Mouse (Mus musculus) heart, embryonic 11.5 days (tissue): ENCODE measurements around the gene Kcnd3. TPM values are rescaled to one million over a fixed set of nuclear protein-coding genes. Genes with fewer than 3 reads are reported as not detected.
A peak's percentile ranks its signal among the peaks of the same experiment; 100 is the strongest.

Experiments used
- ATAC-seq: fragments of 200-750 bp; cut with Nextera tagmentation; replicated peaks from 2 replicates; pipeline ENCODE4 v1.8.0; 2017; ENCODE audit warnings: moderate library complexity; ENCODE audit not compliant: insufficient number of reproducible peaks, low FRiP score, low TSS enrichment
- H3K27ac ChIP-seq: fragments of 300-500 bp; sonication (generic); 2 replicates; pipeline ENCODE4 v1.5.1; 2014; ENCODE audit warnings: mild to moderate bottlenecking, low read depth, low read length
- H3K27me3 ChIP-seq: fragments of 300-500 bp; sonication (generic); 2 replicates; pipeline ENCODE4 v1.6.1; 2014; ENCODE audit warnings: mild to moderate bottlenecking, low read length, mixed read lengths; ENCODE audit not compliant: control insufficient read depth, insufficient read depth
- H3K36me3 ChIP-seq: fragments of 300-500 bp; sonication (generic); 2 replicates; pipeline ENCODE4 v1.6.1; 2014; ENCODE audit warnings: mild to moderate bottlenecking, low read length, moderate library complexity, mixed read lengths; ENCODE audit not compliant: control insufficient read depth, insufficient read depth
- H3K4me1 ChIP-seq: fragments of 300-500 bp; sonication (generic); 2 replicates; pipeline ENCODE4 v1.6.1; 2014; ENCODE audit warnings: low read length; ENCODE audit not compliant: control insufficient read depth, insufficient read depth
- H3K4me2 ChIP-seq: fragments of 300-500 bp; sonication (generic); 2 replicates; pipeline ENCODE4 v1.6.1; 2014; ENCODE audit warnings: mild to moderate bottlenecking, moderate library complexity
- H3K4me3 ChIP-seq: fragments of 300-500 bp; sonication (generic); 2 replicates; pipeline ENCODE4 v1.5.1; 2014; ENCODE audit warnings: low read depth, low read length
- H3K9ac ChIP-seq: fragments of 300-500 bp; sonication (generic); 2 replicates; pipeline ENCODE4 v1.6.1; 2014; ENCODE audit warnings: mild to moderate bottlenecking, low read depth, low read length, moderate library complexity
- H3K9me3 ChIP-seq: fragments of 300-500 bp; sonication (generic); replicated peaks from 2 replicates; pipeline ENCODE4 v1.6.1; 2016; ENCODE audit warnings: low read length; ENCODE audit not compliant: control insufficient read depth
- WGBS: fragments of 180-500 bp; shearing (Covaris S2); extraction: QIAGEN DNeasy Blood & Tissue Kit; methylation state at CpG from one replicate; pipeline ENCODE4 v1.1.7; 2014; ENCODE audit not compliant: insufficient replicate concordance; 5-methylcytosine and 5-hydroxymethylcytosine counted together
- polyA plus RNA-seq: library from polyadenylated mRNA; unstranded; fragments of >200 nt; fragmentation: Nextera tagmentation; extraction: Ambion mirVana; gene quantifications from 2 replicates; pipeline ENCODE4 v1.2.1, GENCODE M21; 2014

The Kcnd3 gene
- 0.54 and 0.56 TPM in 2 replicates for polyA plus RNA-seq

DNA sequence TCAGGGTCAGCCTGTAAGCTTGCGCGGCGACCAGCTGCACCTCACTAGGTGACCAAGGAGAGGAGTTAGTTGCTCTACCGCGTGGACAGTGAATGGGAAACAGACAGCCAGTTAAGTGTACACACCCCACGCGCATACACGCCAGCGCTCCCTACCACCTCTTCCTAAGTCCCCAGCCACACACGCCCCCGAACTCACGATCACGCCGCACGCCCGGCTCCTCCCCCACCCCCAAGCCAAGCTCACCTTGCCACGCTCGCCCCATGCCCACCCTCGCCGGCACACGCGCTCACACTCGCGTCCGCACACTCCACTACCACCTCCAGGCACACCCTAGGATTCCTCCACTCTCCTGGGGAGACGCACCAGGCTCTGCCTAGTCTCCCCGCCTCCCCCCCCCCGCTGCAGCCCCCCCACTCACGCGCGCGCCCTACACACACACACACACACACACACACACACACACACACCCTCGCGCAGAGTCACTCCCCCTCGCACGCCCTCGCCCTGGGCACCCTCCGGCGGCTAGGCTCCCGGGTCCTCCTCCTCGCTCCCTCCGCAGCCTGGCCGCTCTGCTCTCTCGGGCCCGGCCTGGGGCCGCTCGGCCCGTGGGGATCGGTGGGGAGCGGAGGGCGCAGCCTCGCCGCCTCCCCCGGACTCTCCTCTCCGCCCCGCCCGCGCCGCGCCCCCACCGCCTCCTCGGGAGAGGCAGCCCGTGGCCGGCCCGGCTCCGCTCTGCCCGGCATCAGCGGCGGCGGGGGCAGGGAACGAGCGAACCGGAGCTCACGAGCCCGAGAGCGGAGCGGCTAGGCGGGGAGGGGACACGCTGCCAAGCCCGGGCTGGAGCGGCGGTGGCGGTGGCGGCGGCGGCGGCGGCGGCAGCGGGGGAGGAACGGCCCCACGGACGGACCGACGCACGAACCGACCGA, at the start of gene Kcnd3:
Gene Kcnd3, plus strand, starts transcription at position 704 of the 929 bp plus-strand sequence.
- Histone ChIP-seq H3K9me3 (no peaks in the 10 kb centered on the region), H3K4me2 (peak within 1 kb of the TSS; percentile 100), H3K4me1 (peaks cover 11% of the 10 kb centered on the region), H3K4me3 (peak within 1 kb of the TSS; percentile 67), H3K36me3 (no peaks in the 10 kb centered on the region), H3K27me3 (peaks cover 49% of the 10 kb centered on the region), H3K9ac (peak within 1 kb of the TSS; percentile 70), H3K27ac (no peak within 1 kb of the TSS)
- peak; percentile 62 for ATAC-seq
- under 1% methylated on average over 40 of the region's 98 CpGs for WGBS

DNA sequence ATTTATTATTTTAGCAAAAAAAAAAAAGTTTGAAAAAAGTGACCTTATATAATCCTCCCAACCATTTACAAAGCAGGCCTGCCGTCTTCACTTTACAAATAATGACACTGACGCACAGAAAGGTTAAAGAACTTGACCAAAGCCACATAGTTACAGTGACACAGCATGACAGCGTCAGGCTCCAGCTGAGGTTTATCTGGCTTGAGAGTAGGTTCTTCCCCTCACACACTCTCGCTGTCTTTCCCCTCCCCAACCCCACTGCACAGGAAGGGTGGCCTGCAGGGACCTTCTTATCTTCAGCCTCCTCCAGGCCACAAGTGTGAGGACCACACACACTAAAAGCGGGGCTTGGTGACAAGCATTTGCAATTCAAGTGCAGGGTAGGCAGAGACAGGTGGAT, 49.5 kb upstream of the Kcnd3 start:
- no peak overlapping the region for H3K9ac ChIP-seq
- no peak overlapping the region for H3K4me3 ChIP-seq
- WGBS: 13% methylated on average over 5 of the region's 5 CpGs
- no peaks in the 10 kb centered on the region for H3K27me3 ChIP-seq
- no peak overlapping the region for H3K27ac ChIP-seq
- peak; percentile 53; the same call in 1 of the 2 replicates for ATAC-seq
- H3K36me3 ChIP-seq: no peaks in the 10 kb centered on the region
- H3K4me2 ChIP-seq: no peak overlapping the region
- no peaks in the 10 kb centered on the region for H3K9me3 ChIP-seq
- H3K4me1 ChIP-seq: peaks cover 13% of the 10 kb centered on the region

DNA sequence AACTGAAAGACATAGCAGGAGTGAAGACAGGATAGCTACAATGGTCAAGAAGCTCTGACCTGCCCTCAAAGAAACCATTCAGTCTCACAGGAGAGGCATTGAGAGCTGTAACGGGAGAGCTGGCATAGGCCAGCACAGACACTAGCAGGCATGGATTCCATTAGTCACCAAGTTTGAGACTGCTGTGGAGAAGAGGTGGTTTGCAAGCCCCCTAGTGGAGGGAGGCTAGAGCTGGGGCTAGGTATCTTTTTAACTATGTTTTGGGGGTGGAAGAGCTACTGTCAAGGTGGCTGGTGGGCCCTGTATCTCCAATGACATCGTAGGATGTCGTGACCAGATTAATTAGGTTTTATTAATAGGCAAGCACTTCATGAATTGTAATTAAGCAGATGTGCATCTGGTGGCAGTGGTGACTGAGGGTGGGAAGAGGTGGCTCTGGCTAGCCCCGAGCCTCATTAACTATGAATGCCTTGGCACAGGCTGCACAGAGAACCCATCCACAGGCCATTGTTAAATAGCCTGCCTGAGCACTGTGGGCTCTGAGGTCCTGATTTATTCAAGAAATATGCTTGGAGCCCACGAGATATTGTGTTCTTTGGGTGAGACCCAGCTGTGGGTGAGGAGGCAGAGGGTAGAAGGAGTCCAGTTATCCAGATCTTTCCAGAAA, 48.6 kb upstream of the Kcnd3 start:
- Histone ChIP-seq H3K36me3 (no peaks in the 10 kb centered on the region), H3K27me3 (no peaks in the 10 kb centered on the region), H3K4me2 (no peak overlapping the region), H3K9me3 (no peaks in the 10 kb centered on the region), H3K27ac (peak overlapping the region; percentile 54; the same call in 1 of the 2 replicates), H3K9ac (no peak overlapping the region), H3K4me1 (peaks cover 13% of the 10 kb centered on the region), H3K4me3 (no peak overlapping the region)
- 67% methylated on average over 5 of the region's 5 CpGs for WGBS
- ATAC-seq: 0 out of 2 replicates have a peak, but pooled peaks have one; percentile 5

DNA sequence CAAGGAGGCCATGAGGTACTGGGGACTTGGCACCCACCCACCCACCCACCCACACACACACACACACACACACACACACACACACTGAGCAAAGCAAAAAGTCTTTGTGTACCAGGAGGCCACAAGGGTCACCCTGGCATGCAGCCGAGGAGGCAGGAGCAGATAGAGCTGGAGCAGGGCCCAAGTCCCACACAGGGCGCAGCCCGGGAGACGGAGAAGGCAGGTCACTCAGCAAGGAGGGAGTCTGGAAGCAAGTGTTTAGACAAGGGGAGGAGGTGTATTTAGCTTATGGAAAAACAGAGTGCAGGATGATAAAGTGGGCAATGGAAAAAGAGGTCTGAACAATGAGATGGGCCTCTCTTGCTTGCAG, 48.1 kb upstream of the Kcnd3 start:
- Histone ChIP-seq H3K4me3 (no peak overlapping the region), H3K27ac (0 out of 2 replicates have a peak overlapping the region, but pooled peaks have one; percentile 54), H3K9me3 (no peaks in the 10 kb centered on the region), H3K27me3 (no peaks in the 10 kb centered on the region), H3K36me3 (no peaks in the 10 kb centered on the region), H3K4me2 (no peak overlapping the region), H3K9ac (no peak overlapping the region), H3K4me1 (peaks cover 13% of the 10 kb centered on the region)
- WGBS: 33% methylated on average over 4 of the region's 4 CpGs
- peak; percentile 77 for ATAC-seq

DNA sequence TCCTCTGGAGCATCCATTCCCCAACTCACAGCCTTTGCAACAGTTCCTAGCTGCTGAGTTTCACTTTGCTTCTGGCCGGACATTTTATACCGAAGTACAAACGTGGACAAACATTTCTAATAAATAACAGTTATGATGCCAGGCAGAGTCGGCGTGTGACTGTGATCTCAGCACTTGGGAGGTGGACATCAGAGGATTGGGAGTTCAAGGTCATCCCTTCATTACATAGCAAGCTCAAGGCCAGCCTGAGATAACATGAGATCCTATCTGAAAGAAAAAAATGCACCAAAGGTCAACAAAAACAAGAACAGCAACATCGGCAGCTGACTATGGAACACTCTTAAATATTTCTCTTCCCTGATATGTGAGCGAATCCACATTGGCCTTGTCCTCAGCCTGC, 46.6 kb upstream of the Kcnd3 start:
- peaks cover 13% of the 10 kb centered on the region for H3K4me1 ChIP-seq
- no peak overlapping the region for H3K27ac ChIP-seq
- H3K27me3 ChIP-seq: no peaks in the 10 kb centered on the region
- no peak overlapping the region for H3K4me2 ChIP-seq
- no peaks in the 10 kb centered on the region for H3K36me3 ChIP-seq
- WGBS: 83% methylated on average over 7 of the region's 7 CpGs
- ATAC-seq: no peak
- H3K9ac ChIP-seq: no peak overlapping the region
- no peaks in the 10 kb centered on the region for H3K9me3 ChIP-seq
- no peak overlapping the region for H3K4me3 ChIP-seq

DNA sequence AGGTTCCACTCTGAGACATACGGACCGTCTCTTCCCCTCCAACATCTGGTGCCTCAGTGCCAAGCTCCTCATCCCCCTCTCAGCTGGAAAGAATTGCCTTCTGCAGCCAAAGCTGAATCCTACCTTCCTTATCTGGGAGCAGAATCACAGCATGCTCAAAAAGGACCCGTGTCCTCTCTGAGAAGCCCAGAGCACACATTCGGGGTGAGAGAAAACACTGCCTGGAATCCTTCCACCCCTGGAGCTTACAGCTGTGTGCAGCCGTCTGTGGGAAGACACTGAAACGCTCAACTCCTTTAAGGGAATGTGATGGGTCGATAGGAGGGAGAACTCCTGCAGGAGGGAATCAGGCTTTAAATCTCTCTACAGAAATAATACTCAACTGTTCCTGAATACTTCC, 46.1 kb upstream of the Kcnd3 start:
- Histone ChIP-seq H3K9me3 (no peaks in the 10 kb centered on the region), H3K27ac (no peak overlapping the region), H3K36me3 (no peaks in the 10 kb centered on the region), H3K4me2 (no peak overlapping the region), H3K4me1 (peaks cover 13% of the 10 kb centered on the region), H3K4me3 (no peak overlapping the region), H3K9ac (no peak overlapping the region), H3K27me3 (no peaks in the 10 kb centered on the region)
- ATAC-seq: no peak
- 37% methylated on average over 7 of the region's 7 CpGs for whole genome bisulfite sequencing

DNA sequence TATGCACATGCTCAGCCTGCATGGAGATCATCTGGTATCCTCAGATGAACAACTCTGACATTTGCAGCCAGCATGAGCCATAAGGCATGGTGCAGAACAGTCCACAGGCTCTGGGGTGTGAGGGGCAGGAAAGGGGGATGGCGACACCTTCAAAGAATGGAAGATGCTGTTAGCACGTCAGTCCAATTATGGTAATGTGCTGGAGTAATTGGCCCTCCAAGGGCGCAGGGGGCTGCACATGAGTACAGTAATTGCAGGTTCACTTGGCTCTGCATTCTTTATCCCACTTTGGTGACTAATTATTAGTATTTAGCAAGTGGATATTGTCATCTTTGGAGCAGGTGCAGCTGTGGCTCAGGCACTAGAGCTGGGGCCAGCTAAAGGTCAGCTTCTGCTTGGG, 43.9 kb upstream of the Kcnd3 start:
- Histone ChIP-seq H3K4me3 (no peak overlapping the region), H3K4me2 (no peak overlapping the region), H3K27ac (no peak overlapping the region), H3K9me3 (no peaks in the 10 kb centered on the region), H3K9ac (no peak overlapping the region), H3K27me3 (no peaks in the 10 kb centered on the region), H3K4me1 (0 out of 2 replicates have a peak, but pooled peaks cover 5% of the 10 kb centered on the region), H3K36me3 (no peaks in the 10 kb centered on the region)
- no peak for ATAC-seq
- 74% methylated on average over 3 of the region's 3 CpGs for WGBS

DNA sequence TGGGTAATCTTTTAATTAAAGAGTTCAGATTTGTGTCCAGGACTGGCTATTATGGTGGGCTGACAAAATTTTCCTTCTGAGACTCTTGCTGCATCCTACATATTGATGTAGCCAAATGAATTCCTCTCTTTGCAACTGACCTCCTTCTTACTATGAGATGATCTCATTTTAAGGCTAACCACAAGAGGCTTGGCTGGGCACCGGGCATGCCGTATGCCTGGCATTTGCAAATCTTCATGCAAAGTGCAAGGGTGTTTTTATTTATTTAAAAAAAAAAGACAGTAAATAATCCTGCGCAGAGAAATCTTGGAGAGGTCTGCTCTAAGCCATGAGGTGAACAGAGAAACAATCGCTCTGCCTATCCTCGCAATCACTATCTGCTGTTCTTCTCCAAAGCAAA, 41.3 kb upstream of the Kcnd3 start:
- no peaks in the 10 kb centered on the region for H3K9me3 ChIP-seq
- H3K4me3 ChIP-seq: no peak overlapping the region
- H3K4me2 ChIP-seq: no peak overlapping the region
- 86% methylated on average over 5 of the region's 5 CpGs for WGBS
- no peak overlapping the region for H3K9ac ChIP-seq
- no peak for ATAC-seq
- H3K27me3 ChIP-seq: no peaks in the 10 kb centered on the region
- no peak overlapping the region for H3K27ac ChIP-seq
- no peaks in the 10 kb centered on the region for H3K4me1 ChIP-seq
- no peaks in the 10 kb centered on the region for H3K36me3 ChIP-seq
